Mouse (Mus musculus) bone marrow macrophage, adult 2 months (primary cell): ENCODE data around the gene Smim14.

ENCODE experiments used
- CTCF ChIP-seq: IDR thresholded peaks from 2 replicates; pipeline ENCODE4 v1.5.1; 2012; ENCODE audit warnings: low read depth, mild to moderate bottlenecking, low read length, moderate library complexity
- POLR2A ChIP-seq: IDR thresholded peaks from 2 replicates; pipeline ENCODE4 v1.6.1; 2012; ENCODE audit warnings: mild to moderate bottlenecking, low read depth, low read length, borderline replicate concordance

GRCm38 (mm10) chr5:65446756-65447155 lies 90.2 kb downstream of the Smim14 start:
- no peak for TF ChIP-seq POLR2A
- no peak for TF ChIP-seq CTCF
